Mouse (Mus musculus) thymus, postnatal 10 days (tissue): Measurements from ENCODE around the gene Zfp652.

Experiments
- DNase-seq, 2 experiments: peaks; one replicate each; pipeline ENCODE4 v3.0.0; 2021; ENCODE audit warnings: low spot score in 2 of 2

The Zfp652 gene

GRCm38 (mm10) chr11:95809603-95810002 is 97.1 kb downstream of the Zfp652 start:
- DNase-seq, result no peak

GRCm38 (mm10) chr11:95810828-95811227 is 98.4 kb downstream of the Zfp652 start:
- no peak for DNase-seq

GRCm38 (mm10) chr11:95811741-95812140 is 99.3 kb downstream of the Zfp652 start:
- DNase-seq, result no peak

- no peak for DNase-seq
Measured at GRCm38 (mm10) chr11:95812224-95812623, 99.8 kb downstream of the Zfp652 start.

- no peak for DNase-seq
Measured at GRCm38 (mm10) chr11:95814101-95814500, 101.6 kb downstream of the Zfp652 start.

- DNase-seq, result no peak
Measured at GRCm38 (mm10) chr11:95814857-95815256, 102.4 kb downstream of the Zfp652 start.

- no peak for DNase-seq
Measured at GRCm38 (mm10) chr11:95815412-95815811, 102.9 kb downstream of the Zfp652 start.

- no peak for DNase-seq
Measured at GRCm38 (mm10) chr11:95819138-95819537, 106.7 kb downstream of the Zfp652 start.

- no peak for DNase-seq
Measured at GRCm38 (mm10) chr11:95821511-95821910, 109.0 kb downstream of the Zfp652 start.

GRCm38 (mm10) chr11:95822437-95822836 is 110.0 kb downstream of the Zfp652 start:
- no peak for DNase-seq

GRCm38 (mm10) chr11:95824071-95824876 is 111.8 kb downstream of the Zfp652 start, which contains the start of gene Phospho1:
TSS of gene Phospho1 (plus strand) at chr11:95824499.
- DNase-seq, result peak; percentile 83 to 90

- DNase-seq, result no peak
Measured at GRCm38 (mm10) chr11:95824877-95825243, 112.4 kb downstream of the Zfp652 start.

GRCm38 (mm10) chr11:95825625-95826024 is 113.2 kb downstream of the Zfp652 start:
- no peak for DNase-seq

- DNase-seq, result no peak
Measured at GRCm38 (mm10) chr11:95826317-95827167, 114.1 kb downstream of the Zfp652 start.

GRCm38 (mm10) chr11:95827168-95827447 is 114.6 kb downstream of the Zfp652 start:
- no peak for DNase-seq

GRCm38 (mm10) chr11:95827464-95828085 is 115.1 kb downstream of the Zfp652 start:
- peak in 1 of 2 experiments; percentile 77 for DNase-seq

GRCm38 (mm10) chr11:95828181-95828964 is 115.9 kb downstream of the Zfp652 start:
- no peak for DNase-seq

GRCm38 (mm10) chr11:95829526-95830050 is 117.1 kb downstream of the Zfp652 start:
- no peak for DNase-seq

- DNase-seq, result peak; percentile 64 to 65
Measured at GRCm38 (mm10) chr11:95830411-95831275, 118.2 kb downstream of the Zfp652 start.

- no peak for DNase-seq
Measured at GRCm38 (mm10) chr11:95831276-95831619, 118.8 kb downstream of the Zfp652 start.

GRCm38 (mm10) chr11:95831641-95832040 is 119.2 kb downstream of the Zfp652 start:
- DNase-seq, result no peak
